Mouse (Mus musculus) forebrain, embryonic 12.5 days (tissue): Measurements from ENCODE around the gene Olfr478. TPM values are rescaled to one million over a fixed set of nuclear protein-coding genes. Genes with fewer than 3 reads are reported as not detected.
"Not testable (repeated sequence)": the region's sequence is repeated elsewhere in the genome, so short reads cannot be mapped to it uniquely, and the experiment has no call there.

Experiments
- ATAC-seq: fragments of 200-750 bp; cut with Nextera tagmentation; 2 replicates; pipeline ENCODE4 v1.8.0; 2017; ENCODE audit warnings: moderate TSS enrichment; ENCODE audit not compliant: low FRiP score
- H3K27ac ChIP-seq: fragments of 300-500 bp; sonication (generic); 2 replicates; pipeline ENCODE4 v1.5.1; 2016; ENCODE audit warnings: mild to moderate bottlenecking
- H3K27me3 ChIP-seq: fragments of 300-500 bp; sonication (generic); 2 replicates; pipeline ENCODE4 v1.6.1; 2016; ENCODE audit warnings: mild to moderate bottlenecking
- H3K36me3 ChIP-seq: fragments of 300-500 bp; sonication (generic); replicated peaks from 2 replicates; pipeline ENCODE4 v1.6.1; 2016; ENCODE audit warnings: mild to moderate bottlenecking
- H3K4me1 ChIP-seq: fragments of 300-500 bp; sonication (generic); 2 replicates; pipeline ENCODE4 v1.6.1; 2016
- H3K4me2 ChIP-seq: fragments of 300-500 bp; sonication (generic); 2 replicates; pipeline ENCODE4 v1.6.1; 2016; ENCODE audit warnings: mild to moderate bottlenecking, moderate library complexity
- H3K4me3 ChIP-seq: fragments of 300-500 bp; sonication (generic); replicated peaks from 2 replicates; pipeline ENCODE4 v1.5.1; 2016; ENCODE audit warnings: mild to moderate bottlenecking
- H3K9ac ChIP-seq: fragments of 300-500 bp; sonication (generic); 2 replicates; pipeline ENCODE4 v1.6.1; 2016; ENCODE audit warnings: mild to moderate bottlenecking
- H3K9me3 ChIP-seq: fragments of 300-500 bp; sonication (generic); 2 replicates; pipeline ENCODE4 v1.6.1; 2016
- WGBS: fragments of 180-500 bp; shearing (Covaris S2); methylation state at CpG from one replicate; pipeline ENCODE4 v1.1.7; 2016; 5-methylcytosine and 5-hydroxymethylcytosine counted together
- polyA plus RNA-seq: library from polyadenylated mRNA; unstranded; fragments of >200 nt; fragmentation: Nextera tagmentation; extraction: Ambion mirVana; gene quantifications from 2 replicates; pipeline ENCODE4 v1.2.1, GENCODE M21; 2016

Olfr478 gene
- polyA plus RNA-seq: not detected in 2 replicates

DNA sequence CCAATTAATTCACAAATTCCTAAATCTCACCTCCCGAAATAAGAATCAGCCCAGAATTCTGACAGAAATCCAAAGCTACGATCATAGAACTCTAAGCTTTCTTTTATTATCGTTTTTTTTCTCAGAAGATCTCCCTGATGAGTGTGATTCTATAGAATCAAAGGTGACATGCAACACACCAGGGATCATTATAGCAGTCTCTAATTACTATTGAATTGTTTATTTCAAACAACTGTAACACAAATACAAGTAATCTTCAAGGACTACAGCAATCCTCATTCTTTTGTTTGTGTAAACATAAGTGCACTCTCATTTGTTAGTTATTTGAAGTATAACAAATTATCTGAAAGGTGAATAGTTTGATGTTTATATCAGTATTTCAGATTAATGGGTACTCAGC lies at the start of gene Olfr478:
TSS of gene Olfr478 (minus strand) at position 101 of the 400 bp plus-strand sequence.
- no peak within 1 kb of the TSS for H3K9ac ChIP-seq
- no peak within 1 kb of the TSS for H3K4me2 ChIP-seq
- no peaks in the 10 kb centered on the region for H3K4me1 ChIP-seq
- 85% methylated on average over 3 of the region's 3 CpGs for WGBS
- H3K9me3 ChIP-seq: 0 out of 2 replicates have a peak, but pooled peaks cover 4% of the 10 kb centered on the region
- no peak within 1 kb of the TSS for H3K27ac ChIP-seq
- no peaks in the 10 kb centered on the region for H3K27me3 ChIP-seq
- H3K36me3 ChIP-seq: no peaks in the 10 kb centered on the region
- no peak within 1 kb of the TSS for H3K4me3 ChIP-seq
- no peak for ATAC-seq

DNA sequence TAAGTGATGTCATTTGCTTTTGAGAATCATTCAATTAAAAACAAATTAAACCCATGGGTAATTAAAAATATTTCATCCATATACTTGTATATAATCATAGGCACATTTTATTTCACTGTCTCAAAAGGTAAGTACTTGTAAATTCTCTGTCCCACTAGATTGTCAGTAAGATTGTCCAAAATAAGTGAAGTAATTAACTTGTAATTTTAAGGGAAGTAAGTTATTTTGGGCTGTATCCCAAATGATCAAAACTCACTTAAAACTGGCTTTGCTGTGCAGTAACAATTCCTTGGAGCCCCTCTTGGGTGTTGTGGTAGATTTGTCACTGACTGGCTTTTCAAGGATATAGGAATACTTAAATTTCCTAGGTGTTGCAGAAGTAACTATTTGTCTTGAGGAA lies 45.8 kb upstream of the Olfr478 start, which contains the start of gene Olfr481:
TSS of gene Olfr481 (plus strand) at position 301 of the 400 bp plus-strand sequence.
- Histone ChIP-seq H3K27me3 (no peaks in the 10 kb centered on the region), H3K4me1 (no peaks in the 10 kb centered on the region), H3K4me2 (no peak within 1 kb of the TSS), H3K9me3 (no peaks in the 10 kb centered on the region), H3K27ac (no peak within 1 kb of the TSS), H3K9ac (no peak within 1 kb of the TSS), H3K4me3 (no peak within 1 kb of the TSS), H3K36me3 (no peaks in the 10 kb centered on the region)
- no peak for ATAC-seq

DNA sequence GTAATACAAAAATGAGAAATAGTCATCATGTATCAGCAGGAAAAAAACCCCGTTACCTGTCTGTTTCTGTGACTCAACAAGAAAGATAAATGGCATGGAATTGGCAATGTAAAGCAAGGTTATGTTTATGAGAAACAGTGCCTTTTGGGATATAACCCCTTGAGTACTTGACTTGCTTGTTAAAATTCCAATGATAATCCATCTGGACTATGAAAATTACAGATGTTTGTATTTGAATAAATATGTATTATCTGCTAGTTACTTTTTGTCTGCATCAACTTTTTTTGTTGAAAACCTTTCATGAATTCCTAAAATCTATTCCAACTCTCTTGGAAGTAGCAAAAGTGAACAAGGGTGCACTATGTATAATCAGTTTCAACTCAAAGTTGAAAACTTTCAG lies 33.5 kb upstream of the Olfr478 start, which contains the start of gene Olfr480:
TSS of gene Olfr480 (minus strand) at position 101 of the 400 bp plus-strand sequence.
- Histone ChIP-seq H3K9ac (no peak within 1 kb of the TSS), H3K27me3 (no peaks in the 10 kb centered on the region), H3K4me2 (no peak within 1 kb of the TSS), H3K9me3 (no peaks in the 10 kb centered on the region), H3K27ac (no peak within 1 kb of the TSS), H3K4me3 (no peak within 1 kb of the TSS), H3K4me1 (no peaks in the 10 kb centered on the region), H3K36me3 (no peaks in the 10 kb centered on the region)
- ATAC-seq: no peak
- 86% methylated on average over 1 of the region's 1 CpGs for WGBS

DNA sequence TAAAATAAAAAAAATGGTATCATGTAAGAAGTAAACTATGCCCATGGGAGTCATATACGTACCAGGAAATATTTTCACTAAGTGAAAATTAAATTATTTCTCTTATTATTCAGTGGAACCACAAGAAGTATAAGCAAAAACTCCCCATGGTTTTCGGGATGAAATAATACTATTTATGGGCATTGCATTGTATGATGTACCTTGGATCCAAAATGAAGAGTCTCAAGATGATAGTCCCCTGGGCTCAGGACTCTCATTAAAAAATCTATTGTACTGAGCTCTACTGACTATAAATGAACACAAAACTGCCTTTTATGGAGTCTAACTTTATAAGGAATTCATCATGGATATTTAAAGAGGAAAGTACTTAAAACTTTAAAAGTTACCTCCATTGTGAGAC lies 16.6 kb upstream of the Olfr478 start, which contains the start of gene Olfr479:
TSS of gene Olfr479 (plus strand) at position 301 of the 400 bp plus-strand sequence.
- no peaks in the 10 kb centered on the region for H3K27me3 ChIP-seq
- no peaks in the 10 kb centered on the region for H3K36me3 ChIP-seq
- no peaks in the 10 kb centered on the region for H3K9me3 ChIP-seq
- no peak for ATAC-seq
- WGBS: 93% methylated on average over 2 of the region's 2 CpGs
- no peak within 1 kb of the TSS for H3K4me3 ChIP-seq
- H3K4me1 ChIP-seq: no peaks in the 10 kb centered on the region
- H3K27ac ChIP-seq: no peak within 1 kb of the TSS
- H3K9ac ChIP-seq: no peak within 1 kb of the TSS
- no peak within 1 kb of the TSS for H3K4me2 ChIP-seq

DNA sequence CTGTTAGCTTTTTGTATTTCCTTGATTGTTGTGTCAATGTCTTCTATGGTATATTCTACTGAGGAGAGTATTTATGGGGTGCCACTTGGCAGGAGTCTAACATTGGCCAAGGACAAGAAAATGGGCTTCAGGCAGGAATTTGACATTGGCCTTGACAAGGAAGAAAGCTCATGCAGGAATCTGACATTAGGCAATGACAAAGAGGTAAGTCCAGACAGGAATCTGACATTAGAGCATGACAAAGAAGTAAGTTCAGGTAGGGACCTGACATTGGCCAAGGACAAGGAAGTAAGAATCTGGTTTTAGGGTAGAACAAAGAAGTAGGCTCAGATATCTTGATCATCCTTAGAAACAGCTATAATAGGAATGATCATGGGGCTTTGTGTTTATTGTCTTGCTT lies 19.5 kb downstream of the Olfr478 start:
- not testable (repeated sequence) for H3K9me3 ChIP-seq, H3K27me3 ChIP-seq, ATAC-seq, H3K4me1 ChIP-seq, H3K27ac ChIP-seq, H3K4me2 ChIP-seq, H3K9ac ChIP-seq, H3K4me3 ChIP-seq, H3K36me3 ChIP-seq

DNA sequence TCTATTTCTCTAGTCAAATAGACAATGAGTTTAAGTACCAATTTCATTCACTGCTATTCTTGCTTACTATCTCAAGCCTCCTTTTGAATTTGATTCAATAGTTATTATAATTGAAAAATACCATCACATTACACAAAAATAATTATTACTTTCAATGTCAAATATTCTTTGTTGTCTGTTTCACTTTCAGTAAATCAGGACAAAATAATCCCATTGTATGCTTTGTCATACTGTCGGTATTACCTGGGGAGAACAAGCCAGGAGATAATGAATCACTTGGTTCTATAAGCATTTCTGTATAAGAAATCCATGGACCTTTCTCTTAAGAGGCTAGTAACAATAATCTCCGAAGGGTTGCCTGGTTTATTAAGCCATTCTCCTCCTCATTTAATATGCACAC lies 47.4 kb downstream of the Olfr478 start, which contains the start of gene Olfr477:
TSS of gene Olfr477 (plus strand) at position 301 of the 400 bp plus-strand sequence.
- H3K27ac ChIP-seq: no peak within 1 kb of the TSS
- ATAC-seq: no peak
- no peaks in the 10 kb centered on the region for H3K36me3 ChIP-seq
- H3K4me1 ChIP-seq: no peaks in the 10 kb centered on the region
- no peak within 1 kb of the TSS for H3K4me3 ChIP-seq
- H3K27me3 ChIP-seq: no peaks in the 10 kb centered on the region
- no peak within 1 kb of the TSS for H3K9ac ChIP-seq
- WGBS: 78% methylated on average over 2 of the region's 2 CpGs
- no peaks in the 10 kb centered on the region for H3K9me3 ChIP-seq
- no peak within 1 kb of the TSS for H3K4me2 ChIP-seq

Other genes starting within 250 kb of the Olfr478 start
- gene Ovch2, start 232.8 kb downstream of the Olfr478 start, polyA plus RNA-seq: not detected in 2 replicates
- gene Olfr467, start 221.7 kb downstream of the Olfr478 start, polyA plus RNA-seq: not detected in 2 replicates
- gene Olfr469, start 208.4 kb downstream of the Olfr478 start, polyA plus RNA-seq: not detected in 2 replicates
- gene Olfr470, start 186.5 kb downstream of the Olfr478 start, polyA plus RNA-seq: not detected in 2 replicates
- not detected in 2 replicates for gene Olfr472, start 136.1 kb downstream of the Olfr478 start, polyA plus RNA-seq
- not detected in 2 replicates for gene Olfr473, start 103.5 kb downstream of the Olfr478 start, polyA plus RNA-seq
- not detected in 2 replicates for gene Olfr474, start 79.3 kb downstream of the Olfr478 start, polyA plus RNA-seq
- not detected in 2 replicates for gene Olfr476, start 69.2 kb downstream of the Olfr478 start, polyA plus RNA-seq
- not detected in 2 replicates for gene Olfr477, start 47.3 kb downstream of the Olfr478 start, polyA plus RNA-seq
- not detected in 2 replicates for gene Olfr479, start 16.7 kb upstream of the Olfr478 start, polyA plus RNA-seq
- not detected in 2 replicates for gene Olfr480, start 33.4 kb upstream of the Olfr478 start, polyA plus RNA-seq
- not detected in 2 replicates for gene Olfr481, start 45.9 kb upstream of the Olfr478 start, polyA plus RNA-seq
- gene Olfr482, start 63.6 kb upstream of the Olfr478 start, polyA plus RNA-seq: 0.10 TPM in 1 of 2 replicates, not detected in the other
- not detected in 2 replicates for gene Olfr483, start 66.9 kb upstream of the Olfr478 start, polyA plus RNA-seq
- not detected in 2 replicates for gene Olfr484, start 93.5 kb upstream of the Olfr478 start, polyA plus RNA-seq
- gene Olfr485, start 125.9 kb upstream of the Olfr478 start, polyA plus RNA-seq: not detected in 2 replicates
- not detected in 2 replicates for gene Olfr486, start 138.8 kb upstream of the Olfr478 start, polyA plus RNA-seq
- gene Olfr487, start 180.6 kb upstream of the Olfr478 start, polyA plus RNA-seq: not detected in 2 replicates
- 0.06 TPM in 1 of 2 replicates, not detected in the other for gene Olfr488, start 224.4 kb upstream of the Olfr478 start, polyA plus RNA-seq